Mouse (Mus musculus) lung, embryonic 16.5 days (tissue): ENCODE data around the gene Nfkbia. TPM values are rescaled to one million over a fixed set of nuclear protein-coding genes. Genes with fewer than 3 reads are reported as not detected.

Experiments used
- ATAC-seq: fragments of 200-750 bp; cut with Nextera tagmentation; 2 replicates; pipeline ENCODE4 v1.8.0; 2017; ENCODE audit warnings: low read depth, mild to moderate bottlenecking, moderate library complexity
- H3K27ac ChIP-seq: fragments of 300-500 bp; sonication (generic); 2 replicates; pipeline ENCODE4 v1.5.1; 2014; ENCODE audit warnings: mild to moderate bottlenecking, control low read depth, low read length
- H3K27me3 ChIP-seq: fragments of 300-500 bp; sonication (generic); 2 replicates; pipeline ENCODE4 v1.6.1; 2014; ENCODE audit warnings: low read depth, low read length, mixed read lengths; ENCODE audit not compliant: control insufficient read depth, insufficient read depth
- H3K36me3 ChIP-seq: fragments of 300-500 bp; sonication (generic); 2 replicates; pipeline ENCODE4 v1.6.1; 2014; ENCODE audit warnings: low read length; ENCODE audit not compliant: control insufficient read depth, insufficient read depth
- H3K4me1 ChIP-seq: fragments of 300-500 bp; sonication (generic); replicated peaks from 2 replicates; pipeline ENCODE4 v1.6.1; 2014; ENCODE audit warnings: low read length, mixed read lengths; ENCODE audit not compliant: control insufficient read depth, insufficient read depth
- H3K4me2 ChIP-seq: fragments of 300-500 bp; sonication (generic); 2 replicates; pipeline ENCODE4 v1.6.1; 2014; ENCODE audit warnings: low read depth, low read length, control low read depth
- H3K4me3 ChIP-seq: fragments of 300-500 bp; sonication (generic); 2 replicates; pipeline ENCODE4 v1.5.1; 2014; ENCODE audit warnings: mild to moderate bottlenecking, low read length, control low read depth
- H3K9ac ChIP-seq: fragments of 300-500 bp; sonication (generic); 2 replicates; pipeline ENCODE4 v1.6.1; 2014; ENCODE audit warnings: low read length, control low read depth
- H3K9me3 ChIP-seq: fragments of 300-500 bp; sonication (generic); 2 replicates; pipeline ENCODE4 v1.6.1; 2016; ENCODE audit warnings: low read length; ENCODE audit not compliant: control insufficient read depth
- WGBS: fragments of 180-500 bp; shearing (Covaris S2); extraction: QIAGEN DNeasy Blood & Tissue Kit; methylation state at CpG from one replicate; pipeline ENCODE4 v1.1.7; 2014; 5-methylcytosine and 5-hydroxymethylcytosine counted together
- polyA plus RNA-seq: library from polyadenylated mRNA; unstranded; fragments of >200 nt; fragmentation: Nextera tagmentation; extraction: Ambion mirVana; gene quantifications from 2 replicates; pipeline ENCODE4 v1.2.1, GENCODE M21; 2015

Gene Nfkbia
- polyA plus RNA-seq, 1 experiment from 2014 or later, result 130 TPM

DNA sequence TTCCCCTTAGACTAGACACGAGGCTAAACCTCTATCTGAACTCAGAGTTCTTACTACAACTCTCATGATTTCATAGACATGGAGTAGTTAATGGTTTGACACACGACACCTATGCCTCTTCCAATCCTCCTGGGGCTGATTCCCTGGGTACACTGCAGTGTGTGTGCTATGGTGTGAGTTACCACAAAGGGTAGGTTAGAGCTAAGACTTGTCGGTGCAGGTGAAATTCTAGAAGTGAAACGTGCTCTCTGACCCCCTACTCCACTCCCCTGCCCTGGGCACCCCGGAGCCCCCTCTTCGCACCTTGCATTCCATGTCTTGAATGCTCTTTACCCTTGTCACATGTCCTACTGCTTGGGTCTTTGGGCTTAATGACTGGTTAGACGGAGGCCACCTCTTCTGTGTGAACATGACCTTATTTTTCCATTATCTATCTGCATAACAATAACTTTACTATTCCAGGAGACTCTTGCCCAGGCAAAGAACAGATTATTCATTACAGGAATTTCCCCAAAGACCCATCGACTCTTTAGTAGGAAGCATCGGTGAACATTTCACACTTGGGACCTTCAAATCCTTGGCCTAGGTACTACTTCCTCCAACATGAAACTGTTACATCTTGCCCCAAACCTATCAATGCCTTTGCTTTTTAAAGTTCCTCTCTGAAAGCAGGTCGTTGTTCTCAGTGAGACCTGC lies 8.2 kb downstream of the Nfkbia start:
- H3K36me3 ChIP-seq, result peaks cover 23% of the 10 kb centered on the region
- H3K9ac ChIP-seq, result no peak overlapping the region
- no peak overlapping the region for H3K4me3 ChIP-seq
- no peak overlapping the region for H3K27ac ChIP-seq
- no peak for ATAC-seq
- H3K4me2 ChIP-seq, result no peak overlapping the region
- peaks cover 6% of the 10 kb centered on the region for H3K4me1 ChIP-seq
- 65% methylated on average over 10 of the region's 10 CpGs for WGBS
- H3K9me3 ChIP-seq, result no peaks in the 10 kb centered on the region
- H3K27me3 ChIP-seq, result no peaks in the 10 kb centered on the region

DNA sequence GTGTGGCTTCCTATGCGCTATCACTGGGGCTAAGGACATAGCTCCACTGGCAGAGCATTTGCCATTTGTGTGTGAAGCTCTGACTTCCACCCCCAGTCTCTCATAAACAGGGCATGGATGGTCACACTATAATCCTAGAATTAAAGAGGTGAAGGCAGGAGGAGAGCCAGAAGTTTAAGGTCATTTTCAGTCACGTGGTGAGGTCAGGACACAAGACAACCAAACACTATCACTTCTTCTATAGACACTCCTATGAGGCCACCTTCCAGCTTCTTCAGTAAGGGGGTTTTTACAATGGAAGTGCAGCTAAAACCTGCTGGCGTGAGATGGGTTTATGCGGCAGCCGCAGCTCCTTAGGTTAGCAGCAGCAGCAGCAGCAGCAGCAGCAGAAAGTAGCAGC lies 8.9 kb downstream of the Nfkbia start:
- 79% methylated on average over 5 of the region's 5 CpGs for WGBS
- H3K27me3 ChIP-seq, result no peaks in the 10 kb centered on the region
- H3K27ac ChIP-seq, result no peak overlapping the region
- no peaks in the 10 kb centered on the region; the same call in 1 of the 2 replicates for H3K4me1 ChIP-seq
- ATAC-seq, result no peak
- no peak overlapping the region for H3K4me3 ChIP-seq
- H3K9ac ChIP-seq, result no peak overlapping the region
- no peaks in the 10 kb centered on the region for H3K9me3 ChIP-seq
- H3K4me2 ChIP-seq, result no peak overlapping the region
- H3K36me3 ChIP-seq, result peaks cover 16% of the 10 kb centered on the region

GRCm38 (mm10) chr12:55482732-55483131 lies 9.7 kb downstream of the Nfkbia start:
- no peak overlapping the region for H3K27ac ChIP-seq
- WGBS, result 75% methylated on average over 10 of the region's 10 CpGs
- no peaks in the 10 kb centered on the region for H3K27me3 ChIP-seq
- H3K36me3 ChIP-seq, result peaks cover 9% of the 10 kb centered on the region
- H3K4me3 ChIP-seq, result no peak overlapping the region
- H3K9ac ChIP-seq, result no peak overlapping the region
- H3K4me1 ChIP-seq, result no peaks in the 10 kb centered on the region
- H3K4me2 ChIP-seq, result no peak overlapping the region
- no peak for ATAC-seq
- H3K9me3 ChIP-seq, result no peaks in the 10 kb centered on the region

DNA sequence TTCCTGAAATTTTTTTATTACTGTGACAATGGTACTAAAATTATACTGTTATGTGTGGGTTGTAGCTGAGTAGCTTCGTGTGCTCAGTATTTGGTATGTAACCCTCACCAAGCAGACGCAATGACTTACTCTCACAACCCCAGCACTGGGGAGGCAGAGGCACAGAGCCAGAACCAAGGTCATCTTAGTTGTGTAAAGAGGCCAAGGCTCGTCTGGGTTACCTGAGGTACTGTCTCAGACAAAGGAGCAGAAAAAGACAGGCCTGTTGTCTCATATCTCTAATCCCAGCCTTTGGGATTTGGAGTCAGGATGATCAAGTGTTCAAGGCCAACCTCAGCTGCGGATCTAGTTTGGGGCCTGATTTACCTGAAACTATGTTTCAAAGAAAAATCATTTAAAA lies 10.7 kb downstream of the Nfkbia start:
- H3K4me3 ChIP-seq, result no peak overlapping the region
- no peak for ATAC-seq
- no peak overlapping the region for H3K9ac ChIP-seq
- H3K36me3 ChIP-seq, result 0 out of 2 replicates have a peak, but pooled peaks cover 4% of the 10 kb centered on the region
- no peaks in the 10 kb centered on the region for H3K9me3 ChIP-seq
- H3K27me3 ChIP-seq, result no peaks in the 10 kb centered on the region
- no peak overlapping the region for H3K27ac ChIP-seq
- H3K4me1 ChIP-seq, result no peaks in the 10 kb centered on the region
- no peak overlapping the region for H3K4me2 ChIP-seq
- WGBS, result 82% methylated on average over 4 of the region's 4 CpGs

DNA sequence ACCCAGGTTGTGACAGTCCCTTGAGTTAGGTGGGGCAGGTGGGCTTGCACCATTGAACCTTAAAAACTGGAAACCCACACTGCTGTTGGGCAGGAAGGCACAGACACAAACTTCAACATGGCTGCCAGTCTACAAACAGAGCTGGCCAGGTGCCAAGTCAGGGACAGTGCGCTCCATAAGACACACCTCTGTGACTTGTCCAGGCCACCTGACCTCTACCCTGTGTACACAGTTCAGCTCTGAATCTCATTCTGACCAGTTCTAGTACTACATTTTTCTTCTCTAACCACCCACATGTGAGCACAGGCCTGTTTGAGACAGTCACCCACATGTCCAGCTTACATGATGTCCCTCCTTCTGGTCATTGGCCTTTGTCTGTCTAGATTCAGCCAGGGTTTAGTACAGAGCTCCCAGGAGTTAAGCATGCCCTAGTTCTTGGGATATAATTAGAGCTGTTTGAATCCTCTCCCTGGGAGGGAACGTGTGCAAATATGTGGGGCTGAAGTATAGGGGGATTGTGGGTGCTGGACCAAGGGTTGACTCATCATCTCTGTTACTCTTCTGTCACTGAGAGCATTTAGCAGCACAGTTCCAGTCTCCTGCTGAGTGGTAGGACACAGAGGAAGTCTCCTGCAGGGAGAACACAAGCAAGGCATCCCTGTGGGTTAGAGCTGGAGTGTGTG lies 11.8 kb downstream of the Nfkbia start:
- ATAC-seq, result no peak
- WGBS, result 86% methylated on average over 2 of the region's 2 CpGs

GRCm38 (mm10) chr12:55478901-55479300 lies 13.5 kb downstream of the Nfkbia start:
- Histone ChIP-seq H3K4me1 (peaks cover 2% of the 10 kb centered on the region), H3K36me3 (no peaks in the 10 kb centered on the region), H3K4me3 (no peak overlapping the region), H3K27ac (no peak overlapping the region), H3K4me2 (no peak overlapping the region), H3K9ac (no peak overlapping the region), H3K27me3 (no peaks in the 10 kb centered on the region), H3K9me3 (no peaks in the 10 kb centered on the region)
- no peak for ATAC-seq
- 81% methylated on average over 3 of the region's 3 CpGs for WGBS

More for the DNA sequence above, 11.8 kb downstream of the Nfkbia start:
- Histone ChIP-seq H3K36me3 (0 out of 2 replicates have a peak, but pooled peaks cover 2% of the 10 kb centered on the region), H3K27ac (no peak overlapping the region), H3K9ac (no peak overlapping the region), H3K4me1 (no peaks in the 10 kb centered on the region), H3K9me3 (no peaks in the 10 kb centered on the region), H3K4me3 (no peak overlapping the region), H3K4me2 (no peak overlapping the region), H3K27me3 (no peaks in the 10 kb centered on the region)

DNA sequence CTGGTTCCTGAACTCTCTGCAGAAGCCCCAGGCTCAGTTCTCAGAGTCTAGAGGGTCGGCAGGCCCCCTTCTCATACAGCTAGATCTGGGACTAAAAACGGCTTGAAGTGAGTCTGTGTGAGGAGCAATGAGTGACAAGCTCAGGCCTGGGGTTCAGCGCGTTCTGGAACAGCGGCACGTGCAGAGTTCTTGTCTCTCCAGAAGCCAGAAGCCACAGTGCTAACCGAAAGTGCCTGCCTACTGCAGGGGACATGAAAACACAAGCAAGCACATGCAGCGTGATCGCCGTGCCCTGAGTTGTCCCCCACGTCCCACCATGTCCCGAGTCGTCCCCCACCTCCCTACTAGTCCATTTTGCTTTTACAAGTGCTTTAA lies 18.3 kb downstream of the Nfkbia start:
- no peaks in the 10 kb centered on the region for H3K36me3 ChIP-seq
- no peaks in the 10 kb centered on the region for H3K9me3 ChIP-seq
- no peak overlapping the region for H3K27ac ChIP-seq
- no peak overlapping the region for H3K4me3 ChIP-seq
- H3K4me2 ChIP-seq, result no peak overlapping the region
- 84% methylated on average over 13 of the region's 13 CpGs for WGBS
- H3K9ac ChIP-seq, result no peak overlapping the region
- no peaks in the 10 kb centered on the region for H3K27me3 ChIP-seq
- H3K4me1 ChIP-seq, result peaks cover 15% of the 10 kb centered on the region
- ATAC-seq, result no peak

GRCm38 (mm10) chr12:55473250-55474208 lies 18.9 kb downstream of the Nfkbia start:
- Histone ChIP-seq H3K27me3 (no peaks in the 10 kb centered on the region), H3K4me3 (no peak overlapping the region), H3K9ac (peak overlapping the region; percentile 39; the same call in 1 of the 2 replicates), H3K36me3 (no peaks in the 10 kb centered on the region), H3K27ac (0 out of 2 replicates have a peak overlapping the region, but pooled peaks have one; percentile 16), H3K4me2 (no peak overlapping the region), H3K9me3 (no peaks in the 10 kb centered on the region), H3K4me1 (peaks cover 15% of the 10 kb centered on the region)
- WGBS, result 25% methylated on average over 8 of the region's 8 CpGs
- ATAC-seq, result peak; percentile 71

DNA sequence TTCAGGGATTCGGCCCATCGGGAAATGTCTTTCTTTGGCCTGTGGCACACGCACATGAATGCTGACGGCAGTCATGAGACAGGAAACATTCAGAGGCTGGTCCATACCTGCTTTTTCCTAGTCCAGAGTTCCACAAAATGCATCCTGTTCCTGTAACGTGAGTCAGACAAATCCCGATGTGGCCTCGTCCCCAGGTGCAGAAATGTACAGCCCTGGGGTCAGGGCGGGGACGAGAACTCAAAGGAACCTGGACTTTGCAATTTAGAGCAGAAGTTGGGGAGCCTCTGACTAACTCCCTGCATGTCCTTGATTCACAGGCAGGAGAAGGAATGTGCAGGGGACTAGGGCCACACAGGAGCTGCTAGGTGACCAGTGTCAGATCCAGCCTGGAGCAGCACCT lies 21.1 kb downstream of the Nfkbia start:
- WGBS, result 87% methylated on average over 9 of the region's 9 CpGs
- H3K4me2 ChIP-seq, result no peak overlapping the region
- ATAC-seq, result no peak
- H3K4me1 ChIP-seq, result peaks cover 28% of the 10 kb centered on the region
- no peak overlapping the region for H3K9ac ChIP-seq
- no peaks in the 10 kb centered on the region for H3K9me3 ChIP-seq
- no peak overlapping the region for H3K27ac ChIP-seq
- no peaks in the 10 kb centered on the region for H3K36me3 ChIP-seq
- no peak overlapping the region for H3K4me3 ChIP-seq
- H3K27me3 ChIP-seq, result no peaks in the 10 kb centered on the region
